Mouse (Mus musculus): ENCODE results near the gene Hist2h2ab.
"Not testable (repeated sequence)": the region's sequence is repeated elsewhere in the genome, so short reads cannot be mapped to it uniquely, and the experiment has no call there.

The Hist2h2ab gene

GRCm38 (mm10) chr3:96237904-96238511 lies 18.3 kb downstream of the Hist2h2ab start:
- peak; percentile 53 for DNase-seq (ENCODE audit: low spot score)

GRCm38 (mm10) chr3:96238954-96239793 lies 19.5 kb downstream of the Hist2h2ab start, which contains the start of gene Hist2h3c2:
Gene Hist2h3c2, minus strand, starts transcription at chr3:96239127.
- DNase-seq (ENCODE audit: low spot score): not testable (repeated sequence)

- peak; percentile 60 for DNase-seq (ENCODE audit: low spot score)
Observed at GRCm38 (mm10) chr3:96239949-96240798, 20.5 kb downstream of the Hist2h2ab start, which contains the start of gene Hist2h2aa2. Gene Hist2h2aa2, minus strand, starts transcription at chr3:96240276.

- no peak for DNase-seq (ENCODE audit: low spot score)
Observed at GRCm38 (mm10) chr3:96240799-96241197, 21.1 kb downstream of the Hist2h2ab start.

GRCm38 (mm10) chr3:96243921-96244572 lies 24.4 kb downstream of the Hist2h2ab start:
- peak; percentile 61 for DNase-seq (ENCODE audit: low spot score)

GRCm38 (mm10) chr3:96245003-96245886 lies 25.6 kb downstream of the Hist2h2ab start, which contains the start of gene Hist2h2aa1:
Gene Hist2h2aa1, plus strand, starts transcription at chr3:96245497.
- peak; percentile 79 for DNase-seq (ENCODE audit: low spot score)

- not testable (repeated sequence) for DNase-seq (ENCODE audit: low spot score)
Observed at GRCm38 (mm10) chr3:96246018-96246417, 26.4 kb downstream of the Hist2h2ab start.

- DNase-seq (ENCODE audit: low spot score): not testable (repeated sequence)
Observed at GRCm38 (mm10) chr3:96246427-96246856, 26.8 kb downstream of the Hist2h2ab start, which contains the start of gene Hist2h3c1. Gene Hist2h3c1, plus strand, starts transcription at chr3:96246685.

GRCm38 (mm10) chr3:96247356-96248140 lies 27.9 kb downstream of the Hist2h2ab start:
- DNase-seq (ENCODE audit: low spot score): peak; percentile 26

GRCm38 (mm10) chr3:96248141-96249033 lies 28.7 kb downstream of the Hist2h2ab start:
- no peak for DNase-seq (ENCODE audit: low spot score)

- DNase-seq (ENCODE audit: low spot score): no peak
Observed at GRCm38 (mm10) chr3:96249034-96249345, 29.3 kb downstream of the Hist2h2ab start.

GRCm38 (mm10) chr3:96250890-96251289 lies 31.2 kb downstream of the Hist2h2ab start:
- DNase-seq (ENCODE audit: low spot score): peak; percentile 55

GRCm38 (mm10) chr3:96251787-96252186 lies 32.1 kb downstream of the Hist2h2ab start:
- DNase-seq (ENCODE audit: low spot score): no peak

- no peak for DNase-seq (ENCODE audit: low spot score)
Observed at GRCm38 (mm10) chr3:96254683-96255355, 35.2 kb downstream of the Hist2h2ab start.

GRCm38 (mm10) chr3:96255926-96256593 lies 36.4 kb downstream of the Hist2h2ab start:
- DNase-seq (ENCODE audit: low spot score): no peak

GRCm38 (mm10) chr3:96257190-96257589 lies 37.5 kb downstream of the Hist2h2ab start:
- no peak for DNase-seq (ENCODE audit: low spot score)

- no peak for DNase-seq (ENCODE audit: low spot score)
Observed at GRCm38 (mm10) chr3:96260220-96260619, 40.6 kb downstream of the Hist2h2ab start.

All from MN1 (cell line).